Mouse (Mus musculus): ENCODE measurements around the gene Mecom. TPM values are rescaled to one million over a fixed set of nuclear protein-coding genes. Genes with fewer than 3 reads are reported as not detected.

Gene Mecom
- polyA plus RNA-seq, 1 experiment from 2014 or later: 44.4 TPM

DNA sequence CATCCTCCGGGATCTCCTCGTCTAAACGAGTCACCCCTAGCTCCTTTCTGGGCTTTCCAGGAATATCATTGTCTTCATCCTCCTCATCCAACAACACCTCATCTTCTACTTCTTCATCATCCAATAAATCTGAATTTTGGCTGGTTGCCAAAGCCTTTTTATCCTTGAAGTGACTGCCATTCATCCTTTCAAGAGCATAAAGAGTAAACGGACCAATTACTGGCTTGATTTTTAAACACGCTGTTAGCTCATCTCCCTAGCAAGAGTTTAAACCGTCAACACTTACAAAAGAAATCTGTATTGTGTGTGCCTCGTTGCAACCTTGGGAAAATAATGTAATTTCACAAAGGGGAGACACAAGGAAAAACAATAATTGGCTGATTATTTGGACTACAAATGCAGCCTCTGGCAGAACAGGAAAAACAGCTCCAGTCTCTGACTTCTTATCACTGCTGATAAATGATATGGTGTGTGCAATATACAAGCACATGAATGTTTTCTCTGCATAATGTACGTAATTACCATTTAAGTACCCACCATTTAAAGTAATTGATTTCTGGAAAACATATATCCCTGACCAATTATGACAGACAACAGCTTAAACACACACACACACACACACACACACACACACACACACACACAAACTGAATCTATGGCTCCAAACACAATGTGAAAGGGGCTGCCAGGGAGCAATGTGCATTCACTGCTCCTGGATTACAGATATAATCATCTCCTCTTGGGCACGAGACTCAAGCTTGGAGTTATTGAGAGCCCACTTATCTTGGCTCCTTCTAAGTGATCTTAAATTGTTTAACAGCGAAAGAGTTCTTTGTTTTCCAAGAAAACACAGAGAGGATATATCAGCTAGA is 590.2 kb downstream of the Mecom start:
- H3K27me3 ChIP-seq: no peaks in the 10 kb centered on the region
- ATAC-seq (ENCODE audit: low FRiP score): no peak; the same call in 1 of the 2 replicates
- WGBS: 74% methylated on average over 10 of the region's 10 CpGs
- H3K9me3 ChIP-seq (replicated peaks): no peaks in the 10 kb centered on the region
- H3K27ac ChIP-seq: no peak overlapping the region
- no peaks in the 10 kb centered on the region for H3K4me1 ChIP-seq
- no peaks in the 10 kb centered on the region for H3K36me3 ChIP-seq
- no peak overlapping the region for H3K9ac ChIP-seq
- H3K4me2 ChIP-seq (replicated peaks): no peak overlapping the region
- H3K4me3 ChIP-seq: no peak overlapping the region

DNA sequence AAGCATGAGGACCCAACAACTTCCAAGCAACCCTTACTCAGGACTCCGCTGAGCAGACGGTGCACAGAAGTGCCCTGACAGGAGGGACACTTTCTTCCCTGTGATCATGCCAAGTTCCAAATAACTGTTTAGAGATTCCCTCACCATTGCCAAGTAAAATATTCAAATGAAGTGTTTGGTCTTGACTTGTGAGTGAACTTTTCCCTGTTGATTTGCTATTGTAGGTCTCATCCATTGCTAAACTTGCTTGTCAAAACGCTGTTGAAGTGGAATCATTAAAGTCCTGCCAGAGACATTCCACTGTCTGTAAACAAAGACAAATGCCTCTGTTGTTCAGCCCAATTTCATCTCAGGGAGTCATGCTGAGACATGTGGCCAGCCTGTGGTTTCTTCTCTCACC is 594.5 kb downstream of the Mecom start:
- WGBS: 59% methylated on average over 3 of the region's 3 CpGs
- Histone ChIP-seq H3K9ac (no peak overlapping the region), H3K36me3 (no peaks in the 10 kb centered on the region), H3K4me3 (no peak overlapping the region), H3K27ac (no peak overlapping the region), H3K4me1 (no peaks in the 10 kb centered on the region), H3K27me3 (no peaks in the 10 kb centered on the region), H3K4me2 (replicated peaks) (no peak overlapping the region), H3K9me3 (replicated peaks) (no peaks in the 10 kb centered on the region)
- ATAC-seq (ENCODE audit: low FRiP score): no peak

GRCm38 (mm10) chr3:29950853-29951252 is 597.0 kb downstream of the Mecom start:
- Histone ChIP-seq H3K4me1 (no peaks in the 10 kb centered on the region), H3K4me2 (replicated peaks) (no peak overlapping the region), H3K27ac (no peak overlapping the region), H3K9me3 (replicated peaks) (no peaks in the 10 kb centered on the region), H3K36me3 (no peaks in the 10 kb centered on the region), H3K9ac (no peak overlapping the region), H3K27me3 (no peaks in the 10 kb centered on the region), H3K4me3 (no peak overlapping the region)
- ATAC-seq (ENCODE audit: low FRiP score): no peak
- WGBS: 88% methylated on average over 5 of the region's 5 CpGs

DNA sequence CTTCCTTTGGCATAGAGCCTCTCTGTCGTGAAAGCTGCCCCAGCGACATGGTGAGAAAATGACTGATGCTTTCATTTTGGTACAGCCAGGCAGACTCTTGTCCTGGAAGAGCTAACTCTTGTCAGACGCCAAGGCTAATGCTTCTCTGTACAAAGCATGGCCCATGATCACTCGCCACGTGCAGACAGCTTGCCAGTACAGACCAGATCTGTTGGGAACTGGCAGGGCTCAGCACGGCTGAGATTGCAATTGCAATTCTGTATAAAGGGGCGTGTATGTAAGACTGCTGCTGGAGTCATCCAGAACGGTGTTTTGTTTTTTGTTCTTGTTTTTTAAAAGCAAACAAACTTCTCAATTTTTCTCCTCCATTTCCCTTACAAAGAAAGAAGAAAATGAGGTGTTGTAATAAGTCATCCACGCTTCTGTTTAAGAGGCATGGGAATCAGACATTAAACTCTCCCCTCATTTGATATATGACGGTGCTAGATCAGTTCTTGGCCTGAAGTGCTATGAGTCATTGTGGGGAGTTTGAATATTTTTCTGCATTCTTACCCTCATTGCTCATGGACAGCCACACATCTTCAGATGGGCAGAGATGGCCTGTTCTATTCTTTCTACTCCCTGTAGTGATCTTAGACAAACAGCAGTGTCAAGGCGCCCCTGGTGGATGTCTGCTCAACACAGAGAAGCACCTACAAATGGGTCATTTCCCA is 644.1 kb downstream of the Mecom start:
- Histone ChIP-seq H3K4me1 (no peaks in the 10 kb centered on the region), H3K9me3 (replicated peaks) (no peaks in the 10 kb centered on the region), H3K27ac (no peak overlapping the region), H3K4me2 (replicated peaks) (no peak overlapping the region), H3K4me3 (no peak overlapping the region), H3K27me3 (no peaks in the 10 kb centered on the region), H3K9ac (no peak overlapping the region), H3K36me3 (no peaks in the 10 kb centered on the region)
- 75% methylated on average over 11 of the region's 11 CpGs for WGBS
- no peak for ATAC-seq (ENCODE audit: low FRiP score)

Other genes starting within 250 kb of the Mecom start
- gene Actrt3, start 51.9 kb upstream of the Mecom start, polyA plus RNA-seq (2016; fragmentation: Nextera tagmentation; extraction: Ambion mirVana): 0.20 TPM in 1 of 2 replicates, not detected in the other
- 33.4 and 41.0 TPM in 2 replicates for gene Mynn, start 54.1 kb upstream of the Mecom start, polyA plus RNA-seq (2016; fragmentation: Nextera tagmentation; extraction: Ambion mirVana)
- gene Lrriq4, start 96.5 kb upstream of the Mecom start, polyA plus RNA-seq (2016; fragmentation: Nextera tagmentation; extraction: Ambion mirVana): not detected in 2 replicates
- gene Lrrc34, start 99.9 kb upstream of the Mecom start, polyA plus RNA-seq (2016; fragmentation: Nextera tagmentation; extraction: Ambion mirVana): 3.0 and 3.2 TPM in 2 replicates
- gene Lrrc31, start 151.8 kb upstream of the Mecom start, polyA plus RNA-seq (2016; fragmentation: Nextera tagmentation; extraction: Ambion mirVana): not detected in 2 replicates
- gene Samd7, start 198.3 kb upstream of the Mecom start, polyA plus RNA-seq (2016; fragmentation: Nextera tagmentation; extraction: Ambion mirVana): not detected in 2 replicates
- gene Sec62, start 244.9 kb upstream of the Mecom start, polyA plus RNA-seq (2016; fragmentation: Nextera tagmentation; extraction: Ambion mirVana): 93.2 and 101 TPM in 2 replicates